Mouse (Mus musculus) megakaryocyte, embryonic 14.5 days (primary cell): ENCODE results near the gene Gm20388. TPM values are rescaled to one million over a fixed set of nuclear protein-coding genes. Genes with fewer than 3 reads are reported as not detected.

Source experiments
- H3K27me3 ChIP-seq: replicated peaks from 2 replicates; pipeline ENCODE3; 2012; ENCODE audit warnings: inconsistent platforms
- H3K36me3 ChIP-seq: replicated peaks from 2 replicates; pipeline ENCODE3; 2012; ENCODE audit warnings: low read length, inconsistent platforms, mixed read lengths
- H3K4me1 ChIP-seq: 2 replicates; pipeline ENCODE4 v1.6.1; 2012; ENCODE audit warnings: inconsistent platforms
- H3K4me3 ChIP-seq: replicated peaks from 2 replicates; pipeline ENCODE3; 2012; ENCODE audit warnings: moderate library complexity, mild to moderate bottlenecking, inconsistent platforms
- H3K9me3 ChIP-seq: 2 replicates; pipeline ENCODE4 v1.6.1; 2012; ENCODE audit warnings: inconsistent platforms
- FLI1 ChIP-seq: IDR thresholded peaks from 2 replicates; pipeline ENCODE4 v1.6.1; 2012; ENCODE audit warnings: low read length, inconsistent platforms, mixed read lengths
- GATA1 ChIP-seq: IDR thresholded peaks from 3 replicates; pipeline ENCODE4 v1.6.1; 2012; ENCODE audit warnings: mixed read lengths, low read length, inconsistent platforms, borderline replicate concordance
- polyA plus RNA-seq: library from polyadenylated mRNA; stranded (reverse); fragments of >175 nt; gene quantifications from 2 replicates; pipeline ENCODE4 v1.2.3, GENCODE M21; 2012; ENCODE audit warnings: low replicate concordance; ENCODE audit not compliant: insufficient read depth

Gene Gm20388
- polyA plus RNA-seq, 1 experiment, result 111 TPM

DNA sequence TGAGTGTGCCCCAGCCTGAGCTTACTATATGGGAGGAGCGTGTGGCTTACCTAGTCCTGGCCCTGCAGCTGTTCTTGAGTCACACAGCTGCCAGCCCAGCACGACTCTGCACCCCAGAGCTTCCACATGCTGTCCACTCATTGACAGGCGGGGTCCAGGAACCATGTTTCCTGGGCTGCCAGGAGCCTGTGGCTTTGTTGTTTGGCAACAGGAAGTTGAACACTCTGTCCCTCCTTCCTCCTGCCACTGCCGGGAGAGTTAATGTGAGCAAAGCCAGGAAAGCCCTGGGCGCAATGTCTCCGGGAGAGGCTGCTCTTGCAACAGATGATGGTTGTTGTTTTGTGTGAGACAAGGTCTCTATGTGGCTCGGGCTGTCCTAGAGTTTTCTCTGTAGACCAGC is 242.0 kb downstream of the Gm20388 start:
- peak overlapping the region; percentile 80 for H3K4me3 ChIP-seq
- no peaks in the 10 kb centered on the region for H3K9me3 ChIP-seq
- 0 out of 2 replicates have a peak, but pooled peaks have one; percentile 23 for TF ChIP-seq FLI1
- TF ChIP-seq GATA1, result no peak
- peaks cover 25% of the 10 kb centered on the region for H3K36me3 ChIP-seq
- peaks cover 55% of the 10 kb centered on the region for H3K4me1 ChIP-seq
- peaks cover 51% of the 10 kb centered on the region for H3K27me3 ChIP-seq

DNA sequence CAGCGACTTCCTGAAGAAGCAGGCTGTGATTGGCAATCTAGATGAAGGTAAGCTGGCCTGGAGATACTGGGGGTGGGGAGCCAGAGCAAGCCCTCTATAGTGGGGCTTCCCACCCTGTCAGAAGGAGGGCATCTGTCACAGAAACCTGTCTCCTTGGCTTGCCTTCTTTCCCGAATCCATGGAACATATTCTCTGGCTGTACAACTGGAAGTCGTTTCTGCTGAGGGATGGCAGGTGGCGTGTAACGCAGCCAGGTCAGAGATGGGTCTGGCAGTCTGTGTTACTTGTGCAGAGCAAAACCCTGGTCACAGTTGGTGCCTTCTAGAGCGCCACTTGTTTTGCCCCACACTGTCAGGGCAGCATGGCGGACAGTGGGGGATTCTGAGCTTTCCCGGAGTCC is 249.7 kb downstream of the Gm20388 start:
- Histone ChIP-seq H3K4me1 (peaks cover 34% of the 10 kb centered on the region), H3K27me3 (peaks cover 96% of the 10 kb centered on the region), H3K36me3 (no peaks in the 10 kb centered on the region), H3K4me3 (no peak overlapping the region), H3K9me3 (no peaks in the 10 kb centered on the region)
- TF ChIP-seq FLI1, result no peak
- no peak for TF ChIP-seq GATA1

DNA sequence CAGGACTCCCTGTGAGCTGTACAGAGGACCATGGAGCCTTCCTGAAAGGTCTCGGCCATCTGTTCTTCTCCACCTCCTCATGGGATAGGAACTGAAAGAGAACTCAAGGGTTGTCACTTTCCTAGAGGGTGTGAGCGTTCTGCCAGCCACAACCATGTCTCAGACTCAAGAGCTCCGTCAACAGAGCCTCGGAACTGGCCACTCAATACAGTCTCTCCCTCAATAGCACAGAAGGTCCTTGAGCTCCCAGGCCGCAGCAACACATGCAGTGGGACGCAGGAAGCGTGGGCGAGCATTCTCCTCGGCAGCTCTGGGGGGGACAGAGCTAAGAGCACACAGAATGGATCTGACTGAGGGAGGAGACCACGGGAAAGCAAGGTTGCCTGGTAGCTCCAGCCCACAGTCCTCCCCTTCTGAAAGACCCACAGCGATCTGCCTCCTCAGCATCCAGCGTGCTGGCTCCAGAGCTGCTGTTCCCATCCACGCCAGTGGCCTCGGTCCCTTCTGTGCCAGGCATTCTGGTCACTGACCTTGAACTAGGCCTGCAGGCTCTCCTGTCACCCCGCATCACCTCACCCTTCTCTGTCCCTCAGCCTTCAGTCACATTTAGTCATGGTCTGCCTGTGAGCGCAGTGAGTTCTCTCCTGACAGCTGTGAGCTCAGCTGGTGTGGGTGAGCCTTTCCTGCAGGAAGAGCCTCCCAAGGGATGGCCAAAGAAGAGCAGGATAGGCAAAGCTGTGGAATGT is 251.2 kb downstream of the Gm20388 start:
- TF ChIP-seq FLI1 (no peak), GATA1 (no peak)
- H3K27me3 ChIP-seq, result peaks cover 96% of the 10 kb centered on the region

DNA sequence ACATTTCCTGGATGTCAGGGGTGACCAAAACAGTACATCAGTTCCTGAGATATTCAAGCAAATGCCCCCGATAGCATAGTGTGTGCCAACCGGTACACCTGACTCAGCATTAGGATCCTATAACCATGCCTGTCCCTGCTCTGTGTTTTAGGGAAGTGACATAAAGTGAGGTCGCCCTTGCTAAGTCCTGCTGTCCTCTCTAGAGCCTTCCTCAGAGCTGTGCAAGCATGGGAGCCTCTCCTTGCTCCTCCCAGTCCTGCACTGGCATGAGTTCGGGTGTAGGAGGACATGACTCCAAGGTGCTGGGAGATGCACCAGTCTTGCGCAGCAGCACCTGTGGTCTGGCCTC is 251.7 kb downstream of the Gm20388 start:
- TF ChIP-seq FLI1, result no peak

More for the DNA sequence above, 251.2 kb downstream of the Gm20388 start:
- Histone ChIP-seq H3K4me3 (no peak overlapping the region), H3K9me3 (no peaks in the 10 kb centered on the region), H3K36me3 (no peaks in the 10 kb centered on the region), H3K4me1 (peaks cover 21% of the 10 kb centered on the region)

DNA sequence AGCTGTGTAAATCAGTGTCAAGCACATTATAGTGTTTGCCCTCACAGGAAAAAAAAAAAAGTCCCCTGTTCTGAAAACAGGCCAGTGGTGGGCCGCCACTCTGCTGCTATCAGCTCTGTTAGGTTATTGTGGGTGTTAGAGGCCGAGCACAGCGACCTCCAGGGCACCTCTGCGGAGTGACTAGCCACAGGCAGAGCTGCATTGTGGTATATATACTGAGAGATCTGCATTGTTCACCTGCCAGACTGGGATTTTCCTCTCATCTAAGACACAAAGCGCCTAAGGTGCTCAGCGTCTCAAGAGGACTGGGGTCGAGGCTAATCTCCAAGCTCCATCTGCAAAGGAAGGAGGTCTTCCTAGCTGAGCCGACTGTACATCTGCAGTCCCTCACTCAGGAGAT is 252.7 kb downstream of the Gm20388 start:
- H3K4me3 ChIP-seq, result no peak overlapping the region
- TF ChIP-seq FLI1, result no peak
- no peak for TF ChIP-seq GATA1
- no peaks in the 10 kb centered on the region for H3K36me3 ChIP-seq
- H3K9me3 ChIP-seq, result no peaks in the 10 kb centered on the region
- peaks cover 21% of the 10 kb centered on the region for H3K4me1 ChIP-seq
- peaks cover 98% of the 10 kb centered on the region for H3K27me3 ChIP-seq

More for the DNA sequence above, 251.7 kb downstream of the Gm20388 start:
- Histone ChIP-seq H3K9me3 (no peaks in the 10 kb centered on the region), H3K4me1 (peaks cover 21% of the 10 kb centered on the region), H3K27me3 (peaks cover 96% of the 10 kb centered on the region), H3K36me3 (no peaks in the 10 kb centered on the region), H3K4me3 (peak overlapping the region; percentile 20)

DNA sequence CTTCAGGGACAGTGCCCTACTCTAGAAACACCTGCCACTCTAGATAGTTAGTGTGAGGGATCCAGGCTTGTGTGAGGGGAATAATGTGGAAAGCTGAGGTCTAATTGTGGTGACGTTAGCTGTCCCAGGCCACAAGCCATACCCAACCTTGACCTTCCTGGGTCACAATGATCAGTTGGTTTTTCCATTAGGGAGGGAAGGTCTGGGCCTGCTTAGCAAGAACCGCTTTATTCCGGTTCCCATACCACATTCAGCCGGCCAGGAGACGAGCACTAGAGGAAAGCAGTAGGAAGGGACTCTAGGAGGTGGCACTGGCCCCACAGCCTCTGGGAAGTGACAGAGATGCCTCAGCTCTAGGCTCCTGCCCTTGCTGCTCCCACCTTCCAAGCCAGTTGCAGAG is 253.4 kb downstream of the Gm20388 start:
- TF ChIP-seq FLI1 (no peak), GATA1 (no peak)
- Histone ChIP-seq H3K36me3 (no peaks in the 10 kb centered on the region), H3K9me3 (no peaks in the 10 kb centered on the region), H3K27me3 (peaks cover 99% of the 10 kb centered on the region), H3K4me1 (peaks cover 21% of the 10 kb centered on the region), H3K4me3 (no peak overlapping the region)

DNA sequence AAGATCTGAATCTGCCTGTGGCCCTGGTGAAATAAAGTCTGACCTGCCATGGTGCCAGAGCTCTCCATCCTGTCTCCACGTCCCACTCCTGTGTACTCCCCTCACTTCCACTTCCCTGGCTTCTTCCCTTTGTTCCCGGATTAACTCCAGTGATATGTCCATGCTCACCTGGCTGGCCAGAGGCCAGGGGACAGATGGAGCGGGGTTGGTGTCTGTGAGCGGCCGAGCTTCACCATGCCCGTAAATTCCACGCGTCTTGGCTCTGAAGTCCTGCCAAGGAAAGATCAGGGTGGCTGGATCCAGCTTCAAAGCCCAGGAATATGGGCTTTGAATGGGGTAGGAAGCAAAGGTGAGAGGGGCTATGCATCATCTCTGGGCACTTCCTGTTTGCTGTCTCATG is 256.5 kb downstream of the Gm20388 start:
- peaks cover 12% of the 10 kb centered on the region for H3K4me1 ChIP-seq
- H3K27me3 ChIP-seq, result peaks cover 97% of the 10 kb centered on the region
- no peaks in the 10 kb centered on the region for H3K9me3 ChIP-seq
- TF ChIP-seq GATA1, result no peak
- H3K36me3 ChIP-seq, result no peaks in the 10 kb centered on the region
- no peak overlapping the region for H3K4me3 ChIP-seq

DNA sequence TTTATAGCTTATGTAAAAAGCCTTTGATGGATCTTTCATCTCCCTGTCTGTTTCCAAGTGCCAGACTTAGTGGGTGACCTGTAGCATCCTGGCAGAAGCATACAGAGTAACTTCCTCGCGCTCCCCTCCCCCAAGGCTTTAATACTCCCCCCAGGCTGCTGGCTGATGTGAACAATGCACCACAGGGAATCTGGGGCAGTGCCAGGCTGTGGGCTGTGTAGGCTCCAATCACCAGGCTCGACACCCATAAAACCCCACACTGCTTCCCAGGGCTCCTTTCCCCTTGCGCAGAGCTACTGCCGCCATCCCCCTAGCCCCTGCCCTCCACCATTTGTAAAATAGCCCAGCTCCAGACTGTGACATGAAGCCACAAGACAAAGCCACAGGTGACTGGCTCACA is 257.2 kb downstream of the Gm20388 start:
- Histone ChIP-seq H3K4me3 (no peak overlapping the region), H3K36me3 (no peaks in the 10 kb centered on the region), H3K9me3 (no peaks in the 10 kb centered on the region; the same call in 1 of the 2 replicates), H3K4me1 (peaks cover 7% of the 10 kb centered on the region; the same call in 1 of the 2 replicates), H3K27me3 (peaks cover 96% of the 10 kb centered on the region)
- TF ChIP-seq FLI1, result no peak

DNA sequence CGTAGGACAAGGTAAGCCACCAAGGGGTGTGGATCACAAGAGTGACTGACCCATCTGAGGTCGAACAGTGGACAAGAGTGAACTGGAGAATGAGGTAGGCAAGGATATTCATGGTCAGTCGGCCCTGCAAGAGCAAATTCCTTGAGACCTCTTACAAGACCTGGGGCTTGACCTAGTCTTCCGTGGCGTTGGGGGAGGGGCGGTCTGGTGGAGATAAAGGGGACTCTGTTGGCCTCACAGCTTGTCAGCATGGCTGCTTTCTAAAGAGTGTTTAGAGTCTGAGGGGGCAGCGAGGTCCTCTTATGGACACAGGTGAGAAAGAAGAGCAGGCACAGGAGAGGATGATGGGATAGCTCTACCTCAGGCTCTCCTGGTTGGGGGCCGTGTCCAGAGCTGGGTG is 258.5 kb downstream of the Gm20388 start:
- peaks cover 92% of the 10 kb centered on the region for H3K27me3 ChIP-seq
- no peak for TF ChIP-seq FLI1
- TF ChIP-seq GATA1, result no peak

DNA sequence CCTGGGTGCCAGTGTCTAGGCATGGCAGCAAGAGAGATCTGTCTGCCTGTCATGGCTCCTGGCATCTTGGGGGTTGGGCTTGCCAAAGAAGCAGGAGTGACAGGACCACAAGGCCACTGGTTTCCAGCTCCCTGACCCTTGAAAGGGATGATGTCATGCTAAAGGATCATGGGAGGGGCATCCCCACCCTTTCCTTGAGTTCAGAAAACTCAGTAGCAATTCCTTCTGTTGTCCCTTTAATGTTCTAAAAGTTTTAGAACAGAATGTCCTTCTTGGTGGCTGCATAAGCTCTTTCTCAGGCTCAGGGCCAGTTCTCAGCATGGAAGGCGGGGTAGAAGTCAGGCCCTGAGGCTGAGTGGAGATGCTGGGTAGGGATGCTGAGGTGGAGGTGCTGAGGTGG is 262.6 kb downstream of the Gm20388 start:
- Histone ChIP-seq H3K4me3 (no peak overlapping the region), H3K36me3 (no peaks in the 10 kb centered on the region), H3K9me3 (no peaks in the 10 kb centered on the region; the same call in 1 of the 2 replicates), H3K4me1 (peaks cover 23% of the 10 kb centered on the region), H3K27me3 (peaks cover 92% of the 10 kb centered on the region)
- no peak for TF ChIP-seq GATA1
- TF ChIP-seq FLI1, result no peak

More for the DNA sequence above, 258.5 kb downstream of the Gm20388 start:
- H3K4me1 ChIP-seq, result peaks cover 8% of the 10 kb centered on the region; the same call in 1 of the 2 replicates
- no peaks in the 10 kb centered on the region; the same call in 1 of the 2 replicates for H3K9me3 ChIP-seq
- H3K36me3 ChIP-seq, result no peaks in the 10 kb centered on the region
- peak overlapping the region; percentile 20 for H3K4me3 ChIP-seq
